Mouse (Mus musculus) MEL (cell line): ENCODE results near the gene Rpl7l1. TPM values are rescaled to one million over a fixed set of nuclear protein-coding genes. Genes with fewer than 3 reads are reported as not detected.

Source experiments
- DNase-seq: peaks from one replicate; pipeline ENCODE4 v3.0.0; 2011; ENCODE audit warnings: low read depth, low spot score
- H3K27ac ChIP-seq: 2 replicates; pipeline ENCODE4 v1.5.1; 2012; ENCODE audit warnings: low read depth, mild to moderate bottlenecking, control low read depth, low read length, moderate library complexity; ENCODE audit not compliant: control insufficient read depth
- H3K27me3 ChIP-seq, 2 experiments: fragments of 150-350 bp in 1 of 2; sonication (generic) in 1 of 2; 2 replicates each; pipeline ENCODE4 v1.6.1; 2012; ENCODE audit warnings: low read length in 2 of 2, mild to moderate bottlenecking in 2 of 2, improper control_type of control experiment in 1 of 2, moderate library complexity in 1 of 2; ENCODE audit not compliant: insufficient read depth in 2 of 2, control insufficient read depth in 1 of 2
- H3K36me3 ChIP-seq, 2 experiments: 2 replicates each; pipeline ENCODE4 v1.6.1; 2012 to 2014; ENCODE audit warnings: low read length in 2 of 2, improper control_type of control experiment in 1 of 2, inconsistent platforms in 1 of 2, mild to moderate bottlenecking in 1 of 2; ENCODE audit not compliant: insufficient read depth in 2 of 2, control insufficient read depth in 1 of 2
- H3K4me1 ChIP-seq, 2 experiments: fragments of 150-350 bp in 1 of 2; sonication (generic) in 1 of 2; 2 replicates each; pipeline ENCODE4 v1.6.1; 2012; ENCODE audit warnings: low read length in 2 of 2, improper control_type of control experiment in 1 of 2, mild to moderate bottlenecking in 1 of 2; ENCODE audit not compliant: insufficient read depth in 2 of 2, control insufficient read depth in 1 of 2
- H3K4me3 ChIP-seq, 2 experiments: fragments of 150-350 bp in 1 of 2; sonication (generic) in 1 of 2; 2 replicates each; pipeline ENCODE4 v1.5.1; 2012; ENCODE audit warnings: low read depth in 2 of 2, low read length in 2 of 2, mild to moderate bottlenecking in 2 of 2, moderate library complexity in 2 of 2, control low read depth in 1 of 2, improper control_type of control experiment in 1 of 2; ENCODE audit not compliant: control insufficient read depth in 1 of 2, insufficient read depth in 1 of 2
- H3K79me2 ChIP-seq: 2 replicates; pipeline ENCODE4 v1.6.1; 2012; ENCODE audit warnings: mild to moderate bottlenecking, low read length, moderate library complexity; ENCODE audit not compliant: control insufficient read depth, poor library complexity, insufficient read depth
- H3K9ac ChIP-seq: 2 replicates; pipeline ENCODE4 v1.6.1; 2012; ENCODE audit warnings: low read depth, mild to moderate bottlenecking, control low read depth, low read length, moderate library complexity; ENCODE audit not compliant: control insufficient read depth, poor library complexity, severe bottlenecking
- H3K9me3 ChIP-seq: fragments of 150-350 bp; sonication (generic); replicated peaks from 2 replicates; pipeline ENCODE4 v1.6.1; 2012; ENCODE audit warnings: mild to moderate bottlenecking, low read length, improper control_type of control experiment, moderate library complexity; ENCODE audit not compliant: insufficient read depth
- BHLHE40 ChIP-seq: IDR thresholded peaks from 2 replicates; pipeline ENCODE4 v1.6.1; 2012; ENCODE audit warnings: low read depth, mild to moderate bottlenecking, inconsistent platforms, low read length, improper control_type of control experiment, borderline replicate concordance
- CHD1 ChIP-seq: IDR thresholded peaks from 2 replicates; pipeline ENCODE4 v1.6.1; 2012; ENCODE audit warnings: low read depth, mild to moderate bottlenecking, inconsistent platforms, low read length, improper control_type of control experiment
- CHD2 ChIP-seq: IDR thresholded peaks from 2 replicates; pipeline ENCODE4 v1.6.1; 2011; ENCODE audit warnings: low read length, improper control_type of control experiment
- E2F4 ChIP-seq: IDR thresholded peaks from 2 replicates; pipeline ENCODE4 v1.6.1; 2011; ENCODE audit warnings: low read depth, low read length, improper control_type of control experiment, borderline replicate concordance
- ETS1 ChIP-seq: IDR thresholded peaks from 2 replicates; pipeline ENCODE4 v1.6.1; 2012; ENCODE audit warnings: low read depth, mild to moderate bottlenecking, inconsistent platforms, low read length, improper control_type of control experiment, moderate library complexity
- GATA1 ChIP-seq: IDR thresholded peaks from 2 replicates; pipeline ENCODE4 v1.6.1; 2011; ENCODE audit warnings: low read depth, low read length, improper control_type of control experiment
- HCFC1 ChIP-seq: IDR thresholded peaks from 2 replicates; pipeline ENCODE4 v1.6.1; 2012; ENCODE audit warnings: low read depth, mild to moderate bottlenecking, inconsistent platforms, low read length, improper control_type of control experiment, moderate library complexity
- JUND ChIP-seq: IDR thresholded peaks from 2 replicates; pipeline ENCODE4 v1.6.1; 2011; ENCODE audit warnings: low read depth, mild to moderate bottlenecking, improper control_type of control experiment, low read length
- MAFK ChIP-seq: IDR thresholded peaks from 2 replicates; pipeline ENCODE4 v1.6.1; 2011; ENCODE audit warnings: low read depth, mild to moderate bottlenecking, low read length, improper control_type of control experiment, borderline replicate concordance
- MAZ ChIP-seq: IDR thresholded peaks from 2 replicates; pipeline ENCODE4 v1.6.1; 2012; ENCODE audit warnings: low read depth, mild to moderate bottlenecking, inconsistent platforms, low read length, improper control_type of control experiment
- MXI1 ChIP-seq: IDR thresholded peaks from 2 replicates; pipeline ENCODE4 v1.6.1; 2011; ENCODE audit warnings: mild to moderate bottlenecking, low read depth, low read length, improper control_type of control experiment
- MYB ChIP-seq: IDR thresholded peaks from 2 replicates; pipeline ENCODE4 v1.6.1; 2011; ENCODE audit warnings: mild to moderate bottlenecking, low read depth, low read length, improper control_type of control experiment
- MYC ChIP-seq: IDR thresholded peaks from 2 replicates; pipeline ENCODE4 v1.6.1; 2011; ENCODE audit warnings: low read depth, mild to moderate bottlenecking, low read length, improper control_type of control experiment, moderate library complexity
- NELFE ChIP-seq: IDR thresholded peaks from 2 replicates; pipeline ENCODE4 v1.6.1; 2011; ENCODE audit warnings: low read depth, low read length, improper control_type of control experiment
- NRF1 ChIP-seq: IDR thresholded peaks from 2 replicates; pipeline ENCODE4 v1.6.1; 2014; ENCODE audit warnings: low read depth, mild to moderate bottlenecking, inconsistent platforms, low read length, improper control_type of control experiment, moderate library complexity; ENCODE audit not compliant: poor library complexity, insufficient read depth, severe bottlenecking
- RAD21 ChIP-seq: IDR thresholded peaks from 2 replicates; pipeline ENCODE4 v1.6.1; 2011; ENCODE audit warnings: mild to moderate bottlenecking, low read depth, low read length, improper control_type of control experiment
- RCOR1 ChIP-seq: IDR thresholded peaks from 2 replicates; pipeline ENCODE4 v1.6.1; 2012; ENCODE audit warnings: low read depth, mild to moderate bottlenecking, inconsistent platforms, low read length, improper control_type of control experiment
- SMC3 ChIP-seq: IDR thresholded peaks from 2 replicates; pipeline ENCODE4 v1.6.1; 2011; ENCODE audit warnings: low read depth, low read length, improper control_type of control experiment
- TAL1 ChIP-seq: IDR thresholded peaks from 2 replicates; pipeline ENCODE4 v1.6.1; 2012; ENCODE audit warnings: mild to moderate bottlenecking, inconsistent platforms, low read length, moderate library complexity, mixed read lengths
- UBTF ChIP-seq: IDR thresholded peaks from 2 replicates; pipeline ENCODE4 v1.6.1; 2012; ENCODE audit warnings: low read depth, mild to moderate bottlenecking, inconsistent platforms, low read length, improper control_type of control experiment, moderate library complexity, borderline replicate concordance; ENCODE audit not compliant: insufficient read depth
- ZKSCAN1 ChIP-seq: IDR thresholded peaks from 2 replicates; pipeline ENCODE4 v1.6.1; 2012; ENCODE audit warnings: low read depth, mild to moderate bottlenecking, inconsistent platforms, low read length, improper control_type of control experiment, moderate library complexity
- polyA plus RNA-seq, 2 experiments: library from polyadenylated mRNA; stranded (reverse) in 1 of 2; unstranded in 1 of 2; fragments of >175 nt in 1 of 2; fragments of >200 nt in 1 of 2; gene quantifications; 2 replicates each; pipeline versions ENCODE4 v1.2.1 to v1.2.4; 2012; ENCODE audit warnings: low replicate concordance in 2 of 2, low read depth in 1 of 2; ENCODE audit not compliant: insufficient read length in 2 of 2, insufficient read depth in 1 of 2, missing spikeins in 1 of 2
- total RNA-seq: library from RNA; depleted of rRNA; stranded (reverse); fragments of 300-350 nt; gene quantifications from 2 replicates; pipeline ENCODE4 v1.2.3, GENCODE M21; 2012

Gene Rpl7l1
- total and polyA plus RNA-seq, 3 experiments = 166 to 342 (median 174) TPM

GRCm38 (mm10) chr17:46817734-46818158, 35.3 kb upstream of the Rpl7l1 start (continued):
- TF ChIP-seq TAL1 (peak; percentile 46; the same call in 1 of the 2 replicates), GATA1 (peak; percentile 65), RCOR1 (peak; percentile 47; the same call in 1 of the 2 replicates), ETS1 (peak; percentile 76), MYB (no peak), UBTF (no peak)
- TF ChIP-seq, all 39 proteins: peak for 10

GRCm38 (mm10) chr17:46816306-46816705, 33.8 kb upstream of the Rpl7l1 start:
- Histone ChIP-seq H3K36me3 (peaks cover 0 to 8% of the 10 kb centered on the region in 2 experiments; a peak in 2 of 4 replicates), H3K9ac (no peak overlapping the region), H3K4me3 (no peak overlapping the region), H3K4me1 (peaks cover 0 to 12% of the 10 kb centered on the region in 2 experiments; a peak in 2 of 4 replicates)
- DNase-seq = no peak
- TF ChIP-seq RAD21 (no peak), MAFK (no peak), RCOR1 (no peak), TAL1 (no peak), SMC3 (no peak), CHD2 (no peak), HCFC1 (no peak), CHD1 (no peak), NELFE (no peak), NRF1 (no peak), ZKSCAN1 (no peak), BHLHE40 (no peak), MAZ (no peak), MXI1 (no peak), MYB (no peak), MYC (no peak), E2F4 (no peak), JUND (no peak)
- TF ChIP-seq, all 39 proteins: peak for 0
- no peaks in the 10 kb centered on the region for H3K27me3 ChIP-seq
- no peak overlapping the region for H3K27ac ChIP-seq
- no peaks in the 10 kb centered on the region for H3K79me2 ChIP-seq
- H3K9me3 ChIP-seq = no peaks in the 10 kb centered on the region
